Mouse (Mus musculus) ES-E14 (cell line): ENCODE data around the gene Noto. TPM values are rescaled to one million over a fixed set of nuclear protein-coding genes. Genes with fewer than 3 reads are reported as not detected.

Experiments used
- DNase-seq: peaks from one replicate; pipeline ENCODE4 v3.0.0-alpha.2; 2013; ENCODE audit warnings: low read depth, low spot score
- H3K27ac ChIP-seq: 2 replicates; pipeline ENCODE4 v1.5.1; 2012; ENCODE audit warnings: low read depth, mild to moderate bottlenecking, low read length, moderate library complexity, mixed read lengths; ENCODE audit not compliant: poor library complexity, insufficient read depth, severe bottlenecking
- H3K36me3 ChIP-seq: 2 replicates; pipeline ENCODE4 v1.6.1; 2012; ENCODE audit warnings: mild to moderate bottlenecking, low read length, moderate library complexity, mixed read lengths; ENCODE audit not compliant: control insufficient read depth, poor library complexity, insufficient read depth, severe bottlenecking
- H3K4me1 ChIP-seq, 2 experiments: fragments of 150-350 bp in 1 of 2; sonication (generic) in 1 of 2; 2 replicates each; pipeline ENCODE4 v1.6.1; 2012; ENCODE audit warnings: low read length in 2 of 2, mild to moderate bottlenecking in 1 of 2, mixed read lengths in 1 of 2; ENCODE audit not compliant: control insufficient read depth in 2 of 2, insufficient read depth in 2 of 2, poor library complexity in 1 of 2
- H3K4me3 ChIP-seq, 2 experiments: fragments of 150-350 bp in 1 of 2; sonication (generic) in 1 of 2; 2 replicates each; pipeline ENCODE4 v1.5.1; 2012; ENCODE audit warnings: low read length in 2 of 2, low read depth in 1 of 2, mild to moderate bottlenecking in 1 of 2, mixed read lengths in 1 of 2; ENCODE audit not compliant: insufficient read depth in 1 of 2, poor library complexity in 1 of 2, severe bottlenecking in 1 of 2
- H3K9ac ChIP-seq: 2 replicates; pipeline ENCODE4 v1.6.1; 2012; ENCODE audit warnings: low read depth, mild to moderate bottlenecking, low read length, mixed read lengths; ENCODE audit not compliant: poor library complexity, insufficient read depth, severe bottlenecking
- H3K9me3 ChIP-seq: fragments of 150-350 bp; sonication (generic); 2 replicates; pipeline ENCODE4 v1.6.1; 2012; ENCODE audit warnings: low read depth, mild to moderate bottlenecking, low read length; ENCODE audit not compliant: control insufficient read depth, insufficient read depth
- CHD2 ChIP-seq: IDR thresholded peaks from 2 replicates; pipeline ENCODE4 v1.6.1; 2014; ENCODE audit warnings: mild to moderate bottlenecking, low read depth, low read length, inconsistent platforms
- HCFC1 ChIP-seq: IDR thresholded peaks from 2 replicates; pipeline ENCODE4 v1.6.1; 2012; ENCODE audit warnings: low read length, inconsistent platforms, borderline replicate concordance; ENCODE audit not compliant: insufficient read depth
- MAFK ChIP-seq: IDR thresholded peaks from 2 replicates; pipeline ENCODE4 v1.6.1; 2014; ENCODE audit warnings: mild to moderate bottlenecking, low read depth, low read length, inconsistent platforms; ENCODE audit not compliant: insufficient read depth
- ZC3H11A ChIP-seq: IDR thresholded peaks from 2 replicates; pipeline ENCODE4 v1.6.1; 2012; ENCODE audit warnings: low read depth, mild to moderate bottlenecking, inconsistent platforms, low read length, borderline replicate concordance
- ZNF384 ChIP-seq: IDR thresholded peaks from 2 replicates; pipeline ENCODE4 v1.6.1; 2012; ENCODE audit warnings: low read depth, low read length, inconsistent platforms
- in situ Hi-C, 2 experiments: fragments of 600-800 bp; cut with MboI; formaldehyde crosslinking; loops; one replicate each; pipeline ENCODE4 v1.15.1; 2025; ENCODE audit warnings: low sequenced_read_pairs in 2 of 2, inconsistent platforms in 1 of 2; ENCODE audit not compliant: unreplicated experiment in 2 of 2
- total RNA-seq: library from RNA; depleted of rRNA; stranded (reverse); fragments of 300-350 nt; gene quantifications from 2 replicates; pipeline ENCODE4 v1.2.3, GENCODE M21; 2012

Gene Noto
- total RNA-seq, 1 experiment, result not detected

DNA sequence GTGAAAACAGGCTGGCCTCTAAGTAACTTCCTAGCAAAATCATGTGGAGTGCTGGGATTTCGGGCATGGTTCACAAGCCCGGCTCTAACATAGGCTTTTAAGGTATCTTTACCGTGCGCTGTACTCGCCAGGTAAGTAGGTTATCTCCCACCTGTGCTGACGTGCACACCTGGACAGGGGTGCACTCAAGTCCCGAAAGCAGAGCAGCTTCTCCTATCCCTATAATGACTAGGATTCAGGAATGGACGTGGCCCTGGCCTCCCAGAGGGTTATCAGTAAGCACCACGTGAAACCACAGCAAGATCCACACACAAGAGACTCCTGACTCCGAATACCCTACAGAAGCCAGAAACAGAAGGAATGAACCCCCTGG lies 42.1 kb upstream of the Noto start:
- H3K4me3 ChIP-seq, result no peak overlapping the region
- DNase-seq, result no peak
- H3K27ac ChIP-seq, result no peak overlapping the region
- peaks cover 0 to 5% of the 10 kb centered on the region in 2 experiments; a peak in 2 of 4 replicates for H3K4me1 ChIP-seq
- H3K36me3 ChIP-seq, result no peaks in the 10 kb centered on the region
- TF ChIP-seq CHD2, result no peak
- no peak for TF ChIP-seq MAFK
- no peak for TF ChIP-seq ZNF384
- no peak for TF ChIP-seq HCFC1
- TF ChIP-seq ZC3H11A, result no peak
- H3K9ac ChIP-seq, result no peak overlapping the region
- H3K9me3 ChIP-seq, result no peaks in the 10 kb centered on the region
- in situ Hi-C loops, result no loop called here

GRCm38 (mm10) chr6:85382791-85383190 lies 40.9 kb upstream of the Noto start:
- Histone ChIP-seq H3K4me1 (peaks cover 0 to 4% of the 10 kb centered on the region in 2 experiments; a peak in 1 of 4 replicates), H3K9me3 (no peaks in the 10 kb centered on the region), H3K4me3 (no peak overlapping the region), H3K9ac (no peak overlapping the region), H3K36me3 (no peaks in the 10 kb centered on the region), H3K27ac (no peak overlapping the region)
- no peak for DNase-seq
- in situ Hi-C loops, result no loop called here
- TF ChIP-seq ZC3H11A (no peak), MAFK (no peak), HCFC1 (no peak), ZNF384 (no peak), CHD2 (no peak)

- TF ChIP-seq HCFC1, result no peak
- TF ChIP-seq ZC3H11A, result no peak
- no peak for TF ChIP-seq CHD2
- TF ChIP-seq MAFK, result no peak
- TF ChIP-seq ZNF384, result no peak
- DNase-seq, result no peak
- Histone ChIP-seq H3K36me3 (no peaks in the 10 kb centered on the region), H3K4me3 (no peak overlapping the region), H3K27ac (no peak overlapping the region), H3K4me1 (no peaks in the 10 kb centered on the region), H3K9ac (no peak overlapping the region), H3K9me3 (no peaks in the 10 kb centered on the region)
- in situ Hi-C loops, result no loop called here
Measured at GRCm38 (mm10) chr6:85388608-85389007, 35.1 kb upstream of the Noto start.

GRCm38 (mm10) chr6:85391803-85392202 lies 31.9 kb upstream of the Noto start:
- H3K36me3 ChIP-seq, result no peaks in the 10 kb centered on the region
- no peak overlapping the region for H3K27ac ChIP-seq
- H3K9ac ChIP-seq, result no peak overlapping the region
- no peaks in the 10 kb centered on the region for H3K9me3 ChIP-seq
- TF ChIP-seq ZC3H11A, result peak; percentile 74
- TF ChIP-seq CHD2, result no peak
- in situ Hi-C loops, result no loop called here
- no peak for DNase-seq
- H3K4me1 ChIP-seq, result 0 out of 4 replicates have a peak, but pooled peaks cover 0 to 2% of the 10 kb centered on the region in 2 experiments
- H3K4me3 ChIP-seq, result no peak overlapping the region

DNA sequence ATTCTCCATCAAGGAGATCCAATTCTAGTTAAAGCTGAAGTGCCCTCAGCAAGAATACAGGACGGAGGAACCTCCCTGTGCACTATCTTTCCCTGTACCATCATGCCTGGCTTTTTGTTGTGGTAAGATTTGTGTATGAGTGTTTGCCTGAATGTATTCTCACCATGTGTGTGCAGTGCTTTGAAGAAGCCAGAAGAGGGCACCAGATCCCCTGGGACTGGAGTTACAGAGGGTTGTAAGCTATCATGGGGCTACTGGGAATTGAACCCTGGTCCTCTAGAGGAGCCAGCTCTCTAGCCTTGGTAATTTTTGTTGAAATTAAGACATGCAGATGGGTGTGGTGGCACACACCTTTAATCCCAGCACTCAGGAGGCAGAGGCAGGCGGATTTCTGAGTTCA lies 28.3 kb upstream of the Noto start:
- in situ Hi-C loops, result no loop called here
- Histone ChIP-seq H3K9ac (no peak overlapping the region), H3K4me1 (0 out of 4 replicates have a peak, but pooled peaks cover 0 to 2% of the 10 kb centered on the region in 2 experiments), H3K9me3 (no peaks in the 10 kb centered on the region), H3K27ac (no peak overlapping the region), H3K36me3 (no peaks in the 10 kb centered on the region), H3K4me3 (no peak overlapping the region)
- no peak for DNase-seq
- TF ChIP-seq CHD2 (no peak), MAFK (no peak), ZNF384 (no peak), ZC3H11A (no peak), HCFC1 (no peak)
